Mouse (Mus musculus): ENCODE measurements around the gene Cacybp. TPM values are rescaled to one million over a fixed set of nuclear protein-coding genes. Genes with fewer than 3 reads are reported as not detected.

The Cacybp gene
- polyA plus RNA-seq, 1 experiment from 2014 or later, result 180 TPM

DNA sequence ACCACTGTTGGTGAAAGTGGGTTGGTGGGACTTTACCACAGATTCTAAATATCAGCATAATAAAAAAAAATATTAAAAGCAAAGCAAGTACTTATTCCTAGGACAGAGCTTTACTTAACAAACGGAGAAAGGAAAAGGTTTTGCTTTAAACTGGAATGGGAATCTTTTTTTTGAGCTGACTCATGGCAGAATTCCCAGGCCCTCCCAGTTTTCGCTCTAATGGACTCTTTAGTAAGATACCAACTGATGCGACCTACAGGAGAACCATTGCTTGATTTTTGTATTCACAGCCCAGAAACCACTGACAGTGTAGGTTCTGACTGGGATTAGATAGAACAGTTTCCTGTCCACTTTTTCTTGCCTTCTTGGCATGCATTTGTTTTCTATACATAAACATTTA is 2.1 kb downstream of the Cacybp start:
- peak overlapping the region; percentile 1; the same call in 1 of the 2 replicates for H3K4me2 ChIP-seq (ENCODE audit: low read length)
- no peak overlapping the region for H3K27ac ChIP-seq
- H3K27me3 ChIP-seq (ENCODE audit: insufficient read depth, low read length), result no peaks in the 10 kb centered on the region
- H3K36me3 ChIP-seq (ENCODE audit: insufficient read depth, low read length), result peaks cover 18% of the 10 kb centered on the region
- ATAC-seq (replicated peaks; ENCODE audit: low FRiP score, low read depth) (no peak), DNase-seq (ENCODE audit: low spot score) (no peak)
- H3K4me3 ChIP-seq (replicated peaks; ENCODE audit: low read depth, low read length), result no peak overlapping the region
- WGBS, result 55% methylated on average over 3 of the region's 3 CpGs
- no peaks in the 10 kb centered on the region for H3K9me3 ChIP-seq (replicated peaks; ENCODE audit: low read length)
- no peak for TF ChIP-seq CTCF (IDR thresholded peaks at IDR 0.05; ENCODE audit: low read depth)
- no peak overlapping the region for H3K9ac ChIP-seq (ENCODE audit: low read depth, low read length)
- peaks cover 6% of the 10 kb centered on the region; the same call in 1 of the 2 replicates for H3K4me1 ChIP-seq (replicated peaks; ENCODE audit: insufficient read depth, low read length)

DNA sequence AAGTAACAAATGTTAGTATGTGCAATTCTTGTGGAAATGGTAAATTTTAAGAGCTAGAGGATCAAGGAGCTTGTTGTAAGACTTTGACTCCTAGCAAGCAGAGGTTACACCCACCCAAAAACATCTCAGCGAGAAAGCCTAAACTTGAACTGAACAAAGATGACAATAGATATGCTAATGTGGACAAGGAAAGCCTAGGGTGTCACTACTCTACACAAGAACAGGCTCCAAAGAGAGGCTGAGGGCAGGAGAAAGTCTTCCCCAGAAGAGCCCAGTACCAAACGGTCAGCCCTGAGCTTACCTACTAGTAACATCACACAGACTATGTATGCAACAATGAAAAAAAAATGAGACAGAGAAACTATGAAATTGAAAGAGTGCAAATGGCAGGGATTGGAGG is 2.8 kb downstream of the Cacybp start:
- Histone ChIP-seq H3K27ac (no peak overlapping the region), H3K36me3 (ENCODE audit: insufficient read depth, low read length) (peaks cover 23% of the 10 kb centered on the region), H3K9me3 (replicated peaks; ENCODE audit: low read length) (no peaks in the 10 kb centered on the region), H3K4me1 (replicated peaks; ENCODE audit: insufficient read depth, low read length) (peaks cover 6% of the 10 kb centered on the region; the same call in 1 of the 2 replicates), H3K9ac (ENCODE audit: low read depth, low read length) (no peak overlapping the region), H3K27me3 (ENCODE audit: insufficient read depth, low read length) (no peaks in the 10 kb centered on the region), H3K4me3 (replicated peaks; ENCODE audit: low read depth, low read length) (no peak overlapping the region), H3K4me2 (ENCODE audit: low read length) (no peak overlapping the region)
- ATAC-seq (replicated peaks; ENCODE audit: low FRiP score, low read depth) (no peak), DNase-seq (ENCODE audit: low spot score) (no peak)
- TF ChIP-seq CTCF (IDR thresholded peaks at IDR 0.05; ENCODE audit: low read depth), result no peak
- 80% methylated on average over 2 of the region's 2 CpGs for WGBS

DNA sequence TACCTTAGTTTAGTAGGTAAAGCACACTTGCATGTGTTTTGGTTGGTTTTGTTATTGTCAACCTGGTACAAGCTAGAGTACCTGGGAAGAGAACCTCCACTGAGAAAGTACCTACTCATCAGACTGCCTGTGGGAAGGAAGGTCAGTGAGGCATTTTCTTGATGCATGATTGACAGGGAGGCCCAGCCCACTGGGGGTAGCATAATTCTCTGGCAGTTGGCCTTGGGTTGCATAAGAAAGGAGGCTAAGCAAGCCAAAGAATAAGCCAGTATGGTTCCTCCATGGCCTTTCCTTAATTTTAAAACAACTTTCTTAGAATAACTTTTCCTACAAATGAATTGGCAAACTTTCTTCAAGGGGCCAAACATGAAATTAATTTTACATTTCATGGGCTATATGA is 7.2 kb downstream of the Cacybp start:
- TF ChIP-seq CTCF (IDR thresholded peaks at IDR 0.05; ENCODE audit: low read depth), result no peak

GRCm38 (mm10) chr1:160195337-160195663 is 17.4 kb downstream of the Cacybp start:
- no peak for TF ChIP-seq CTCF (IDR thresholded peaks at IDR 0.05; ENCODE audit: low read depth)
- H3K9me3 ChIP-seq (replicated peaks; ENCODE audit: low read length), result no peaks in the 10 kb centered on the region
- no peaks in the 10 kb centered on the region for H3K27me3 ChIP-seq (ENCODE audit: insufficient read depth, low read length)
- H3K27ac ChIP-seq, result peak overlapping the region; percentile 89
- H3K4me3 ChIP-seq (replicated peaks; ENCODE audit: low read depth, low read length), result peak overlapping the region; percentile 90
- H3K4me1 ChIP-seq (replicated peaks; ENCODE audit: insufficient read depth, low read length), result no peaks in the 10 kb centered on the region
- H3K9ac ChIP-seq (ENCODE audit: low read depth, low read length), result peak overlapping the region; percentile 95
- H3K36me3 ChIP-seq (ENCODE audit: insufficient read depth, low read length), result 0 out of 2 replicates have a peak, but pooled peaks cover 7% of the 10 kb centered on the region
- peak overlapping the region; percentile 64 for H3K4me2 ChIP-seq (ENCODE audit: low read length)
- under 1% methylated on average over 13 of the region's 13 CpGs for WGBS
- DNase-seq (ENCODE audit: low spot score) (no peak), ATAC-seq (replicated peaks; ENCODE audit: low FRiP score, low read depth) (no peak)

More for the DNA sequence above, 7.2 kb downstream of the Cacybp start:
- DNase-seq (ENCODE audit: low spot score) (no peak), ATAC-seq (replicated peaks; ENCODE audit: low FRiP score, low read depth) (no peak)
- Histone ChIP-seq H3K9ac (ENCODE audit: low read depth, low read length) (no peak overlapping the region), H3K4me1 (replicated peaks; ENCODE audit: insufficient read depth, low read length) (no peaks in the 10 kb centered on the region), H3K9me3 (replicated peaks; ENCODE audit: low read length) (no peaks in the 10 kb centered on the region), H3K27ac (no peak overlapping the region), H3K27me3 (ENCODE audit: insufficient read depth, low read length) (no peaks in the 10 kb centered on the region), H3K36me3 (ENCODE audit: insufficient read depth, low read length) (peaks cover 34% of the 10 kb centered on the region), H3K4me3 (replicated peaks; ENCODE audit: low read depth, low read length) (no peak overlapping the region), H3K4me2 (ENCODE audit: low read length) (no peak overlapping the region)

- Histone ChIP-seq H3K9me3 (replicated peaks; ENCODE audit: low read length) (no peaks in the 10 kb centered on the region), H3K4me2 (ENCODE audit: low read length) (peak within 1 kb of the TSS; percentile 64), H3K36me3 (ENCODE audit: insufficient read depth, low read length) (0 out of 2 replicates have a peak, but pooled peaks cover 7% of the 10 kb centered on the region), H3K27me3 (ENCODE audit: insufficient read depth, low read length) (no peaks in the 10 kb centered on the region), H3K4me3 (replicated peaks; ENCODE audit: low read depth, low read length) (peak within 1 kb of the TSS; percentile 90), H3K4me1 (replicated peaks; ENCODE audit: insufficient read depth, low read length) (no peaks in the 10 kb centered on the region), H3K9ac (ENCODE audit: low read depth, low read length) (peak within 1 kb of the TSS; percentile 95), H3K27ac (peak within 1 kb of the TSS; percentile 89)
- ATAC-seq (replicated peaks; ENCODE audit: low FRiP score, low read depth), result peak; percentile 100
- peak; percentile 100 for DNase-seq (ENCODE audit: low spot score)
- 6% methylated on average over 31 of the region's 31 CpGs for WGBS
- TF ChIP-seq CTCF (IDR thresholded peaks at IDR 0.05; ENCODE audit: low read depth), result peak; percentile 91
Observed at GRCm38 (mm10) chr1:160194529-160195336, 17.9 kb downstream of the Cacybp start, which contains the start of gene Mrps14. Mrps14 (plus strand) TSS chr1:160195215.

DNA sequence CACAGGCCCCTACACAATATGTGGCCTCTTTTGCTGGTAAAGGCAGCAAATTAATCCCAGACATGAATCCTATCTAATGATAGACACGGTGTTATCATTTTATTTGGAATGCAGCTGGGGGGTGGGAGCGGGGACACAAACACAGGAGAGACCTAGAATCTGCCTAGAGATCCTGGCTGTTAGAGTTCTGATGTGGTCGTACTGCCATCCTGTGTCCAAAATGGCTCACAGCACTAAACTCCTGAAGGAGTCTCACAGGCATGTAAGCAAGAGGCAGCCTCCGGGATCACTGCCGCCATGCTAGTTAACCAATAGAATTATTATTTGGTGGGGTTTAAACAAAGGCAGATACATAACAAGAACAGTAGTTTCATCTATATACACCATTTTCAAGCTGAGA is 28.2 kb downstream of the Cacybp start:
- no peak overlapping the region for H3K4me2 ChIP-seq (ENCODE audit: low read length)
- H3K4me1 ChIP-seq (replicated peaks; ENCODE audit: insufficient read depth, low read length), result no peaks in the 10 kb centered on the region
- no peaks in the 10 kb centered on the region for H3K9me3 ChIP-seq (replicated peaks; ENCODE audit: low read length)
- H3K27me3 ChIP-seq (ENCODE audit: insufficient read depth, low read length), result no peaks in the 10 kb centered on the region
- no peaks in the 10 kb centered on the region for H3K36me3 ChIP-seq (ENCODE audit: insufficient read depth, low read length)
- H3K27ac ChIP-seq, result no peak overlapping the region
- no peak overlapping the region for H3K9ac ChIP-seq (ENCODE audit: low read depth, low read length)
- peak; percentile 86 for TF ChIP-seq CTCF (IDR thresholded peaks at IDR 0.05; ENCODE audit: low read depth)
- H3K4me3 ChIP-seq (replicated peaks; ENCODE audit: low read depth, low read length), result no peak overlapping the region
- ATAC-seq (replicated peaks; ENCODE audit: low FRiP score, low read depth) (0 out of 2 replicates have a peak, but pooled peaks have one; percentile 74), DNase-seq (ENCODE audit: low spot score) (peak; percentile 82)
- WGBS, result 9% methylated on average over 5 of the region's 5 CpGs
